Mouse (Mus musculus) forebrain, embryonic 11.5 days (tissue): ENCODE data around the gene Park7. TPM values are rescaled to one million over a fixed set of nuclear protein-coding genes. Genes with fewer than 3 reads are reported as not detected.
"Not testable (repeated sequence)": the region's sequence is repeated elsewhere in the genome, so short reads cannot be mapped to it uniquely, and the experiment has no call there.

Experiments used
- ATAC-seq: fragments of 200-750 bp; cut with Nextera tagmentation; replicated peaks from 2 replicates; pipeline ENCODE4 v1.8.0; 2017; ENCODE audit warnings: moderate TSS enrichment; ENCODE audit not compliant: low FRiP score
- DNase-seq: peaks from one replicate; pipeline ENCODE4 v3.0.0-alpha.2; 2017; ENCODE audit warnings: low spot score
- H3K27ac ChIP-seq: fragments of 300-500 bp; sonication (generic); 2 replicates; pipeline ENCODE4 v1.5.1; 2014; ENCODE audit warnings: low read depth, low read length
- H3K27me3 ChIP-seq: fragments of 300-500 bp; sonication (generic); 2 replicates; pipeline ENCODE4 v1.6.1; 2014; ENCODE audit warnings: mild to moderate bottlenecking, low read length, mixed read lengths; ENCODE audit not compliant: control insufficient read depth, insufficient read depth
- H3K36me3 ChIP-seq: fragments of 300-500 bp; sonication (generic); 2 replicates; pipeline ENCODE4 v1.6.1; 2014; ENCODE audit warnings: mild to moderate bottlenecking, low read length, moderate library complexity, mixed read lengths; ENCODE audit not compliant: control insufficient read depth, insufficient read depth
- H3K4me1 ChIP-seq: fragments of 300-500 bp; sonication (generic); replicated peaks from 2 replicates; pipeline ENCODE4 v1.6.1; 2014; ENCODE audit warnings: low read length, mixed read lengths; ENCODE audit not compliant: control insufficient read depth, insufficient read depth
- H3K4me2 ChIP-seq: fragments of 300-500 bp; sonication (generic); 2 replicates; pipeline ENCODE4 v1.6.1; 2014; ENCODE audit warnings: low read depth, mild to moderate bottlenecking, low read length, moderate library complexity, mixed read lengths; ENCODE audit not compliant: severe bottlenecking
- H3K4me3 ChIP-seq: fragments of 300-500 bp; sonication (generic); 2 replicates; pipeline ENCODE4 v1.5.1; 2014; ENCODE audit warnings: low read depth, low read length
- H3K9ac ChIP-seq: fragments of 300-500 bp; sonication (generic); 2 replicates; pipeline ENCODE4 v1.6.1; 2014; ENCODE audit warnings: low read length
- H3K9me3 ChIP-seq: fragments of 300-500 bp; sonication (generic); 2 replicates; pipeline ENCODE4 v1.6.1; 2016; ENCODE audit warnings: low read length, mixed read lengths; ENCODE audit not compliant: control insufficient read depth
- WGBS: fragments of 180-500 bp; shearing (Covaris S2); extraction: QIAGEN DNeasy Blood & Tissue Kit; methylation state at CpG from one replicate; pipeline ENCODE4 v1.1.7; 2014; 5-methylcytosine and 5-hydroxymethylcytosine counted together
- polyA plus RNA-seq: library from polyadenylated mRNA; unstranded; fragments of >200 nt; fragmentation: Nextera tagmentation; extraction: Ambion mirVana; gene quantifications from 2 replicates; pipeline ENCODE4 v1.2.1, GENCODE M21; 2014

The Park7 gene
- polyA plus RNA-seq, 1 experiment from 2014 or later, result 412 TPM

- ATAC-seq (no peak), DNase-seq (no peak)
- Histone ChIP-seq H3K9me3 (no peaks in the 10 kb centered on the region), H3K27me3 (no peaks in the 10 kb centered on the region), H3K4me3 (no peak overlapping the region), H3K27ac (no peak overlapping the region), H3K9ac (no peak overlapping the region), H3K36me3 (no peaks in the 10 kb centered on the region), H3K4me2 (no peak overlapping the region), H3K4me1 (no peaks in the 10 kb centered on the region)
- WGBS, result 88% methylated on average over 13 of the region's 13 CpGs
Observed at GRCm38 (mm10) chr4:150924308-150924707, 10.1 kb upstream of the Park7 start.

GRCm38 (mm10) chr4:150921206-150921605 lies 7.0 kb upstream of the Park7 start:
- no peaks in the 10 kb centered on the region for H3K9me3 ChIP-seq
- no peak overlapping the region for H3K9ac ChIP-seq
- WGBS, result 88% methylated on average over 8 of the region's 8 CpGs
- H3K4me2 ChIP-seq, result no peak overlapping the region
- no peak overlapping the region for H3K27ac ChIP-seq
- no peak overlapping the region for H3K4me3 ChIP-seq
- no peaks in the 10 kb centered on the region for H3K36me3 ChIP-seq
- ATAC-seq (no peak), DNase-seq (no peak)
- H3K4me1 ChIP-seq, result no peaks in the 10 kb centered on the region
- H3K27me3 ChIP-seq, result no peaks in the 10 kb centered on the region

- no peak for ATAC-seq
- H3K27ac ChIP-seq, result no peak overlapping the region
Observed at GRCm38 (mm10) chr4:150917336-150918027, 3.2 kb upstream of the Park7 start.

GRCm38 (mm10) chr4:150915181-150915906 lies 1.1 kb upstream of the Park7 start:
- Histone ChIP-seq H3K9ac (peak overlapping the region; percentile 82), H3K4me3 (peak overlapping the region; percentile 61), H3K27me3 (no peaks in the 10 kb centered on the region), H3K36me3 (no peaks in the 10 kb centered on the region), H3K9me3 (no peaks in the 10 kb centered on the region), H3K27ac (no peak overlapping the region), H3K4me2 (peak overlapping the region; percentile 70), H3K4me1 (peaks cover 3% of the 10 kb centered on the region; the same call in 1 of the 2 replicates)
- DNase-seq (no peak), ATAC-seq (no peak)
- WGBS, result 64% methylated on average over 10 of the region's 10 CpGs

More at GRCm38 (mm10) chr4:150917336-150918027, 3.2 kb upstream of the Park7 start:
- Histone ChIP-seq H3K9me3 (no peaks in the 10 kb centered on the region), H3K36me3 (no peaks in the 10 kb centered on the region), H3K27me3 (no peaks in the 10 kb centered on the region), H3K4me3 (no peak overlapping the region), H3K9ac (no peak overlapping the region), H3K4me2 (no peak overlapping the region), H3K4me1 (peaks cover 3% of the 10 kb centered on the region; the same call in 1 of the 2 replicates)
- WGBS, result 78% methylated on average over 8 of the region's 8 CpGs
- no peak for DNase-seq

- no peak for ATAC-seq
- Histone ChIP-seq H3K9me3 (no peaks in the 10 kb centered on the region), H3K36me3 (no peaks in the 10 kb centered on the region), H3K9ac (peak overlapping the region; percentile 82), H3K27ac (peak overlapping the region; percentile 64; the same call in 1 of the 2 replicates), H3K4me2 (peak overlapping the region; percentile 70), H3K4me3 (peak overlapping the region; percentile 61), H3K27me3 (no peaks in the 10 kb centered on the region), H3K4me1 (peaks cover 5% of the 10 kb centered on the region)
- no peak for DNase-seq
- WGBS, result 20% methylated on average over 12 of the region's 12 CpGs
Observed at GRCm38 (mm10) chr4:150913743-150914142, 494 bp downstream of the Park7 start.

- Histone ChIP-seq H3K4me3 (peak overlapping the region; percentile 79), H3K36me3 (no peaks in the 10 kb centered on the region), H3K27me3 (no peaks in the 10 kb centered on the region), H3K4me1 (peaks cover 5% of the 10 kb centered on the region), H3K4me2 (peak overlapping the region; percentile 70), H3K9me3 (no peaks in the 10 kb centered on the region), H3K27ac (no peak overlapping the region), H3K9ac (peak overlapping the region; percentile 16; the same call in 1 of the 2 replicates)
- no peak for DNase-seq
- 85% methylated on average over 19 of the region's 19 CpGs for WGBS
- ATAC-seq, result no peak; the same call in 1 of the 2 replicates
Observed at GRCm38 (mm10) chr4:150910164-150910951, 3.9 kb downstream of the Park7 start.

- Histone ChIP-seq H3K9ac (peak overlapping the region; percentile 85), H3K27ac (peak overlapping the region; percentile 78), H3K27me3 (no peaks in the 10 kb centered on the region), H3K9me3 (no peaks in the 10 kb centered on the region), H3K4me1 (peaks cover 3% of the 10 kb centered on the region), H3K4me3 (peak overlapping the region; percentile 79), H3K36me3 (no peaks in the 10 kb centered on the region; the same call in 1 of the 2 replicates), H3K4me2 (peak overlapping the region; percentile 70)
- ATAC-seq (peak; percentile 94), DNase-seq (peak; percentile 100)
- WGBS, result under 1% methylated on average over 55 of the region's 56 CpGs
Observed at GRCm38 (mm10) chr4:150909451-150910156, 4.6 kb downstream of the Park7 start.

- not testable (repeated sequence) for H3K9ac ChIP-seq, H3K27me3 ChIP-seq, H3K36me3 ChIP-seq, H3K27ac ChIP-seq, H3K9me3 ChIP-seq, H3K4me3 ChIP-seq, H3K4me1 ChIP-seq, DNase-seq, ATAC-seq
- peak overlapping the region; percentile 70; the same call in 1 of the 2 replicates for H3K4me2 ChIP-seq
- WGBS, result 77% methylated on average over 5 of the region's 5 CpGs
Observed at GRCm38 (mm10) chr4:150908512-150908911, 5.7 kb downstream of the Park7 start.
